Mouse (Mus musculus) embryonic fibroblast, embryonic 13.5 days (primary cell): ENCODE results near the gene Gdpd1.

Source experiments
- CTCF ChIP-seq: IDR thresholded peaks from 2 replicates; pipeline ENCODE4 v1.5.1; 2011; ENCODE audit warnings: mild to moderate bottlenecking, control low read depth, low read length, moderate library complexity, borderline replicate concordance; ENCODE audit not compliant: insufficient read depth
- POLR2A ChIP-seq: IDR thresholded peaks from 2 replicates; pipeline ENCODE4 v1.6.1; 2011; ENCODE audit warnings: low read depth, mild to moderate bottlenecking, control low read depth, low read length, moderate library complexity

- TF ChIP-seq POLR2A (no peak), CTCF (no peak)
Measured at GRCm38 (mm10) chr11:87026096-87026875, 47.6 kb downstream of the Gdpd1 start.
